Mouse (Mus musculus): ENCODE data around the gene Hp1bp3. TPM values are rescaled to one million over a fixed set of nuclear protein-coding genes. Genes with fewer than 3 reads are reported as not detected.

The Hp1bp3 gene
- polyA plus RNA-seq, 1 experiment = 59.9 TPM

DNA sequence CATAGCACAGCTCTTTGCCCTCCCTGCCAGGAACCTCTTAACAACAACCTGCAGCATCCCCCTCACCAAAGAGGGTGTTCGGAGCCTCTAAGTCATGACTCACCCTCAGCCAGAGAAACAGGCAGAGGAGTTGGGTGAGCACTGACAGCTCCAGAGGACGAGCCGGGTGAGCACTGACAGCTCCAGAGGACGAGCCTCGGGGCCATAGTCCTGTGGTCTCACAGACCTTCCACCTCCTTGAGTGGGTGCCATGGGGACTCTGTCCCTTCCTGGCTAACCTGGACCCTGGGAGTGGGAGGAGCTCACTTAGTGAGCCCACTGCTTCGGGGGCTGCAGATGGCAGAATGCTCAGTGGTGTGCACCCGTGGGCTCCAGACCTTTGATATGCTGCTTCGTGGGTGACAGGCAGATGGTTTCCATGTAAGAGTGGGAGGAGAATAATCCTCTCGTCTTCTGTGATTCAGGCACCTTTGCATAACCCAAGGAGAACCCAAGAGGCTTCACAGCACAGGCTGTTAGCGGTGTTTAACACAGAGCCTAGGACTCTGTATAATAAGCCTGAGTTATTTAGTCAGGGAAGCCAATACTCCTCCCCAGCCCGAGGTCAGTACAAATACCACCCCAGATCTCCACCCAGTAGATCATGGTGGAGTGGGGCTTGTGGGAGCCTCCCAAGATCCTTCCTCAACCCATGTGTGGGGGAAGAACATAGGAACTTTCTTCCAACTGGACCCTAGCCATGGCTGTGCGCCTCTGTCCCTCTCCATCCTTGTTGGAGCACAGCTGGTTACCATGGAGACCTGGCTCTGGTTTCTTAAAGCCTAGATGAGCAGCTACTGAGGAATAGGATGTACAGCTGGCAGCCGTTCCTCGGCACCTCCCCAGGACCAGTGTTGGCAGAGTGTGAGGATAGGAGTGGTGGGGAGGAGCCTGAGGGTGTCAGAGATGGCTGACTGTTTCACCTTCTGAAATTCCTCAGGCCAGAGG, 56.2 kb downstream of the Hp1bp3 start:
- H3K36me3 ChIP-seq (ENCODE audit: control insufficient read depth, insufficient read depth, low read length, poor library complexity, severe bottlenecking) = no peaks in the 10 kb centered on the region
- no peaks in the 10 kb centered on the region for H3K27me3 ChIP-seq (ENCODE audit: control insufficient read depth, insufficient read depth, low read length, poor library complexity, severe bottlenecking)
- no peak overlapping the region for H3K27ac ChIP-seq (ENCODE audit: insufficient read depth, low read length)
- H3K9me3 ChIP-seq (replicated peaks; ENCODE audit: control insufficient read depth, insufficient read depth, low read length, poor library complexity, severe bottlenecking) = no peaks in the 10 kb centered on the region
- H3K4me1 ChIP-seq (ENCODE audit: control insufficient read depth, insufficient read depth, low read length) = no peaks in the 10 kb centered on the region
- no peak for TF ChIP-seq POLR2A (IDR thresholded peaks at IDR 0.05; ENCODE audit: insufficient read depth, low read length)
- TF ChIP-seq CTCF (IDR thresholded peaks at IDR 0.05; ENCODE audit: low read depth, low read length) = no peak
- TF ChIP-seq EP300 (IDR thresholded peaks at IDR 0.05; ENCODE audit: insufficient read depth, low read depth, low read length) = no peak
- no peak overlapping the region for H3K9ac ChIP-seq (ENCODE audit: low read depth, poor library complexity, severe bottlenecking)
- no peak overlapping the region for H3K4me3 ChIP-seq (ENCODE audit: low read depth, low read length)

DNA sequence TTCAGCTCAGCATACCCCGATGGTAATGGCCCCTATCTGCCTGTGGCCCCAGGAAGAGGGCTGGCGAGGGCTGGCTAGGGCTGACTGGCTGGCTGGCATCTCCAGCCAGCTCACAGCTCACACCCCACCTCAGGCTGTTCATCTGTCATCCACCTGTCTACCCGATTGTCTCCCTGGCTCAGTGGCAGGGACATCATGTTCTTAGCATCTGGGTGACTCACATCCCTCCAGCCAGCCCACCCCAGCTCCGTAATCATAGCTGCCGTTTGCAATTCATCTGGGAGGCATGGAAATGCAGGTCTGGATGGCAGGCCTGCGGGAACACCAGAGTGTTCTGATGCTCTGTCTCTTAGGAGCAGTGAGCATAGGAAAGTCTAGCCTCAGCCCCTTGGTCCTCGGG, 62.2 kb downstream of the Hp1bp3 start:
- H3K4me3 ChIP-seq (ENCODE audit: low read depth, low read length) = no peak overlapping the region
- H3K4me1 ChIP-seq (ENCODE audit: control insufficient read depth, insufficient read depth, low read length) = no peaks in the 10 kb centered on the region
- no peak overlapping the region for H3K27ac ChIP-seq (ENCODE audit: insufficient read depth, low read length)
- H3K27me3 ChIP-seq (ENCODE audit: control insufficient read depth, insufficient read depth, low read length, poor library complexity, severe bottlenecking) = no peaks in the 10 kb centered on the region
- TF ChIP-seq EP300 (IDR thresholded peaks at IDR 0.05; ENCODE audit: insufficient read depth, low read depth, low read length) (no peak), POLR2A (IDR thresholded peaks at IDR 0.05; ENCODE audit: insufficient read depth, low read length) (no peak), CTCF (IDR thresholded peaks at IDR 0.05; ENCODE audit: low read depth, low read length) (no peak)
- no peaks in the 10 kb centered on the region for H3K36me3 ChIP-seq (ENCODE audit: control insufficient read depth, insufficient read depth, low read length, poor library complexity, severe bottlenecking)
- H3K9ac ChIP-seq (ENCODE audit: low read depth, poor library complexity, severe bottlenecking) = no peak overlapping the region
- no peaks in the 10 kb centered on the region for H3K9me3 ChIP-seq (replicated peaks; ENCODE audit: control insufficient read depth, insufficient read depth, low read length, poor library complexity, severe bottlenecking)

DNA sequence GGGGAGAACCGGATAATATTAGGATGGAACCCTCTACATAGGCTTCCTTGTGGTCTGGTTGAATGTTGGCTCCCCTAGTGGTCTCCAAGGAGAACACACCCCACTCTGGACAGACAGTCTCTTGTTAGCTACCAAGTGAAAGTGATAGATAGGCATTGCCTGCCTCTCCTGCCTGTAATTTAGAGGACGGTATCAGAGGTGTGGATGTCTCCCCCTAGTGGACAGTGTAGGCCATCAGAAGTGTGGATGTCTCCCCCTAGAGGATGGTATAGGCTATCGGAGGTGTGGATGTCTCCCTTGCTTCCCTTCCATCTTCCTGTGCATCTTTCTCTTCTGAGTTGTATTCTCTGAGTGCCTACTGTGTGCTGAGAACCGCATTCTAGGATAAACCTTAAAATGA, 66.7 kb downstream of the Hp1bp3 start:
- Histone ChIP-seq H3K4me3 (ENCODE audit: low read depth, low read length) (no peak overlapping the region), H3K4me1 (ENCODE audit: control insufficient read depth, insufficient read depth, low read length) (no peaks in the 10 kb centered on the region), H3K36me3 (ENCODE audit: control insufficient read depth, insufficient read depth, low read length, poor library complexity, severe bottlenecking) (no peaks in the 10 kb centered on the region), H3K27me3 (ENCODE audit: control insufficient read depth, insufficient read depth, low read length, poor library complexity, severe bottlenecking) (no peaks in the 10 kb centered on the region), H3K27ac (ENCODE audit: insufficient read depth, low read length) (no peak overlapping the region), H3K9ac (ENCODE audit: low read depth, poor library complexity, severe bottlenecking) (no peak overlapping the region), H3K9me3 (replicated peaks; ENCODE audit: control insufficient read depth, insufficient read depth, low read length, poor library complexity, severe bottlenecking) (no peaks in the 10 kb centered on the region)
- TF ChIP-seq CTCF (IDR thresholded peaks at IDR 0.05; ENCODE audit: low read depth, low read length) = peak; percentile 100
- TF ChIP-seq POLR2A (IDR thresholded peaks at IDR 0.05; ENCODE audit: insufficient read depth, low read length) = no peak

DNA sequence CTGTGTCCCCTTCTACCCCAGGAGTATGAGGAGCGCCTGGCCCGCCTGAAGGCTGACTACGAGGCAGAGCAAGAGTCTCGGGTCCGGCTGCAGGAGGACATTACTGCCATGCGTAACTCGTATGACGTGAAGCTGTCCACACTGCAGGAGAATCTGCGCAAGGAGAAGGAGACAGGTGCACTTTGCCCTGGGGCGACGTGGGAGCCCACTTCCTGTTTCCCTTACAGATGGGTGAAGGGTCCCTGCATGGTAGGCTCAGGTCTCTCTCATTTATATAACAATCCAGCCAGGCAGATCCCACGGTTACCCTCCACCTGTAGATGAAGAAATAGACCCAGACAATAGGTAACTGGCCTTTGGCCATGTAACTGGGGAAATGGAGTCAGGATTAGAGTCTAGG, 70.3 kb downstream of the Hp1bp3 start:
- no peaks in the 10 kb centered on the region for H3K36me3 ChIP-seq (ENCODE audit: control insufficient read depth, insufficient read depth, low read length, poor library complexity, severe bottlenecking)
- TF ChIP-seq CTCF (IDR thresholded peaks at IDR 0.05; ENCODE audit: low read depth, low read length) = no peak
- no peak for TF ChIP-seq EP300 (IDR thresholded peaks at IDR 0.05; ENCODE audit: insufficient read depth, low read depth, low read length)
- TF ChIP-seq POLR2A (IDR thresholded peaks at IDR 0.05; ENCODE audit: insufficient read depth, low read length) = no peak
- no peak overlapping the region for H3K9ac ChIP-seq (ENCODE audit: low read depth, poor library complexity, severe bottlenecking)
- no peaks in the 10 kb centered on the region for H3K4me1 ChIP-seq (ENCODE audit: control insufficient read depth, insufficient read depth, low read length)
- H3K4me3 ChIP-seq (ENCODE audit: low read depth, low read length) = no peak overlapping the region
- H3K27ac ChIP-seq (ENCODE audit: insufficient read depth, low read length) = no peak overlapping the region
- no peaks in the 10 kb centered on the region for H3K9me3 ChIP-seq (replicated peaks; ENCODE audit: control insufficient read depth, insufficient read depth, low read length, poor library complexity, severe bottlenecking)
- H3K27me3 ChIP-seq (ENCODE audit: control insufficient read depth, insufficient read depth, low read length, poor library complexity, severe bottlenecking) = no peaks in the 10 kb centered on the region

DNA sequence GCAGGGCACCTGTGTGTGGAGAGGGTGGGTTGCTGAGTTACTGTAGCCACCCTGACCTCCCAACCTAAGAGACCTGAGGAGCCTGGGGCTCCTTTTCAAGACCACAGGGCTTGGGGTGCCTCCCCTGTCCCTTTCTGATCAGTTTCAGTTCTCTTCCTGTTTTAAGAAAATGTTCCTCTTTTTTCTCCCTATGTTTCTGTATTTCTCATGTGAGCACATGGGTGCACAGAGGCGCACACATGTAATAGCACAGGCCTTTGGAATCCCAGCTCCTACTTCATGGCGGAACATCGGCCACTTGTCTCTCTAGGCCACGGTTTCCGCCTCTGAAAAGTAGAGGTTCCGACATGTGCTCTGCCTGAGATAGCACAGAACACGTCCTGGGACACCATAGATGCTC, 72.6 kb downstream of the Hp1bp3 start:
- no peak for TF ChIP-seq CTCF (IDR thresholded peaks at IDR 0.05; ENCODE audit: low read depth, low read length)
- no peaks in the 10 kb centered on the region for H3K36me3 ChIP-seq (ENCODE audit: control insufficient read depth, insufficient read depth, low read length, poor library complexity, severe bottlenecking)
- no peaks in the 10 kb centered on the region for H3K4me1 ChIP-seq (ENCODE audit: control insufficient read depth, insufficient read depth, low read length)
- H3K9ac ChIP-seq (ENCODE audit: low read depth, poor library complexity, severe bottlenecking) = no peak overlapping the region
- H3K4me3 ChIP-seq (ENCODE audit: low read depth, low read length) = no peak overlapping the region
- H3K9me3 ChIP-seq (replicated peaks; ENCODE audit: control insufficient read depth, insufficient read depth, low read length, poor library complexity, severe bottlenecking) = no peaks in the 10 kb centered on the region
- H3K27ac ChIP-seq (ENCODE audit: insufficient read depth, low read length) = no peak overlapping the region
- H3K27me3 ChIP-seq (ENCODE audit: control insufficient read depth, insufficient read depth, low read length, poor library complexity, severe bottlenecking) = no peaks in the 10 kb centered on the region

DNA sequence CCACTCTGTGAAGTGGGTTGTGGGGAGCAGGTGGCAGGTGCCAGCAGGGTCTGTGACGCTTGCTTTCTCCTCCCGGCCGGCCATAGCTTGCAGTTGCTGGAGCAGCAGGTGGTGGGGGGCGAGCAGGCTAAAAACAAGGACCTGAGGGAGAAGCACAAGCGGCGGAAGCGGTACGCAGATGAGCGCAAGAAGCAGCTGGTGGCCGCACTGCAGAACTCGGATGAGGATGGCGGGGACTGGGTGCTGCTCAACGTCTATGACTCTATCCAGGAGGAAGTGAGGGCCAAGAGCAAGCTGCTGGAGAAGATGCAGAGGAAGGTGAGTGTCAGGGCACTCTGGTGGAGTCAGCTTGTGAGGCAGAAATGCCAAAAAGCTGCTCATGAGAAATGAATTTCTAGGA, 75.9 kb downstream of the Hp1bp3 start:
- TF ChIP-seq POLR2A (IDR thresholded peaks at IDR 0.05; ENCODE audit: insufficient read depth, low read length) = no peak
- TF ChIP-seq EP300 (IDR thresholded peaks at IDR 0.05; ENCODE audit: insufficient read depth, low read depth, low read length) = no peak
- no peak for TF ChIP-seq CTCF (IDR thresholded peaks at IDR 0.05; ENCODE audit: low read depth, low read length)
- no peaks in the 10 kb centered on the region for H3K9me3 ChIP-seq (replicated peaks; ENCODE audit: control insufficient read depth, insufficient read depth, low read length, poor library complexity, severe bottlenecking)
- H3K36me3 ChIP-seq (ENCODE audit: control insufficient read depth, insufficient read depth, low read length, poor library complexity, severe bottlenecking) = no peaks in the 10 kb centered on the region
- no peaks in the 10 kb centered on the region for H3K27me3 ChIP-seq (ENCODE audit: control insufficient read depth, insufficient read depth, low read length, poor library complexity, severe bottlenecking)
- no peaks in the 10 kb centered on the region for H3K4me1 ChIP-seq (ENCODE audit: control insufficient read depth, insufficient read depth, low read length)
- no peak overlapping the region for H3K27ac ChIP-seq (ENCODE audit: insufficient read depth, low read length)
- no peak overlapping the region for H3K9ac ChIP-seq (ENCODE audit: low read depth, poor library complexity, severe bottlenecking)
- no peak overlapping the region for H3K4me3 ChIP-seq (ENCODE audit: low read depth, low read length)

Data from ES-Bruce4 (cell line).